Mouse (Mus musculus): ENCODE data around the gene Plekha1.

Gene Plekha1

GRCm38 (mm10) chr7:130859926-130860325 is 5.6 kb upstream of the Plekha1 start:
- in situ Hi-C loops (cut with MboI, MseI) = no loop called here

DNA sequence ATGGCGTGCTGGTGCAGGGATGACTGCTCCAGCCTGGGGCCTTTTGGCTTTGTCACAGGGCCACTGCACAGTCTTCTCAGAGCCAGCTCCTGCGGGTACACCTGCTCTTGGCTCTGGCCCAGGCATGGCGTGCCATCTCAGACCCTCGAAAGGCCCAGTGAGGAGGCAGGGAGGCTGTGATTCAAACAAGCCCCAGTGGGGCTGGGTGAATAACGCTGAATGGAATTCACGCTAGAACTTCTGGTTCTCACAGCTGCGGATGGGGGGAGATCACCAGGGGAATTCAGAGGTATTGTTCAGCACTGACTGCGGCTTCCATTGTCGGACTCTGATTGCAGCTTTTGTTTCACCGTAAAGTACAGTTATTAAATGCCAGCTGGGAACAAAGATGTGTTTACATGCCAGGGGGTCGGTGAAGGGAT is 4.8 kb upstream of the Plekha1 start:
- in situ Hi-C loops (cut with MboI, MseI) = no loop called here

DNA sequence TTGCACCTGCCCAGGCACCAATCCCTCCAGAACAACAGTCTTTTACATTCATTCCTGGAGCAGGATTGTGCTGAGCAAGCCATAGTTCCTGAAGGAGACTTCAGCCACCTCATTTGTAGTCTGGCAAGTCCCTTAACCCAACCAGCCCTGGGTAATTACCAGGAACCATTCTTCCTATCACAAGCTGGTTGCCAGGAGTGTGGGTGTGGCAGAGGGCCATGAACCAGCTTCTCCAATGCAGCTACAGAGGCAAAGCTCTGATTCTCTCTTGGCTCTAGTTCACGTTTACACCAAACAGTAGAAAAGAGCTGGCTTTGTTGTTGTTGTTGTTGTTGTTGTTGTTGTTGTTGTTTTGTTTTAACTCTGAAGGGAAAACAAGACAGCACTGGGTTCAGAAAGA is 3.1 kb upstream of the Plekha1 start:
- in situ Hi-C loops (cut with MboI, MseI) = no loop called here

- in situ Hi-C loops (cut with MboI, MseI) = no loop called here
These were observed 845 bp upstream of the Plekha1 start for GRCm38 (mm10) chr7:130864711-130865110.

- in situ Hi-C loops (cut with MboI, MseI) = no loop called here
These were observed 1.1 kb downstream of the Plekha1 start for GRCm38 (mm10) chr7:130866640-130867039.

GRCm38 (mm10) chr7:130867256-130867655 is 1.7 kb downstream of the Plekha1 start:
- in situ Hi-C loops (cut with MboI, MseI) = no loop called here

GRCm38 (mm10) chr7:130884161-130884560 is 18.6 kb downstream of the Plekha1 start:
- in situ Hi-C loops (cut with MboI, MseI) = no loop called here

DNA sequence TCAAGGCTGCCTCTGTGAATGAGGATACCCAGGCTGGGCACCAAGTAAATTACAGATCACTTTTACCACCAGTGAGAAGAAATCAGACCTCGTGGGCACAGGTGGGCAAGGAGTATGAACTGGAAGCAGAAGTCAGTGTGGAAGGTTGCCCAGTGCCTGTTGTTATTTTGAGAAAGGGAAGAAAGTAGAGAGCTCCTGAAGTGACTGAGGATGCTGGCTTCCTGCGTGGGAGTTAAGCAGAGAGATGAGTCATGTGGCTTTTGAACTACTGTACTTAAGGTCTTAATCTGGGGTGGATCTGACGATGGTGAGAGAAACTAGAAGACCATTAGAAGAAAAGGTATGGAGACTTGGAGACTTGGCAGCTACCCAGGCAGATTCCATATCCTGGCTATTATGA is 20.7 kb downstream of the Plekha1 start:
- in situ Hi-C loops (cut with MboI, MseI) = no loop called here

DNA sequence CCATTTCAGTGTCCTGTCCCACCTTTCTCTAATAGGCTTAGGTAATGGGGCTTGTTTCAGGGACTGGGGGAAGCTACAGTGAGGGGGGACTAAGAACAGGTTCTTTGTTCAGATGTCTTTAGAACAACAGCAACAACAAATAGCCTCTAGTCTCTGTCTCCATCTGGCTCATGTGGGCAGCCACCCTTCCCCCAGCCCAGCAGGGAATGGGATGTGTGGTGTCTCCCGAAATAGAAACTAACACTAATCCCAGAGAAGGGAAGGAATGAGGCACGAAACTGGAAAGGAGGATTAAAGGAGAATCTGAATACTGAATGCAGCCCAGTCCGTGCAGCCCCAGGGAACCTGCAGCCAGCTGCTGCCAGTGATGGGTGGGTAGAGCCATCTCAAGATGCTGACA is 22.4 kb downstream of the Plekha1 start:
- in situ Hi-C loops (cut with MboI, MseI) = no loop called here

- in situ Hi-C loops (cut with MboI, MseI) = no loop called here
These were observed 25.3 kb downstream of the Plekha1 start for GRCm38 (mm10) chr7:130890871-130891270.

DNA sequence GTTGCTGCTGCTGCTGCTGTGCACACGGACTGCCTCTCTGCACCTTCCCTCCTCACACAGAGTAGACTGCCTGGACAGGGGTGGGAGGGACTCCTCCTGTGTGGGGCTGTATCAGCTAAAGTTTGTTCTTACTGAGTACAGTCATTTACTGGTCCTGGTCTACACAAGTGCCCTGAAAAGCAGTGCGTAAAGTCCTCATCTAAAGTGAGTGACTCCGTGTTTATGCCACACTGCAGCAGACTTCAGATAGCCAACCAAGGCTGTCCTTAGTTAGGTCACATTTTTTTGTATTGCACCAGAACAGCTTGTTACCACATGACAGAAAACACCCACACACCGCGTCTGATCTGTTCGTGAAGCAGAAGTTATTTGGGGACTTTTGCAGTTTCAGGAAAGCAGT is 27.4 kb downstream of the Plekha1 start:
- in situ Hi-C loops (cut with MboI, MseI) = no loop called here

- in situ Hi-C loops (cut with MboI, MseI) = no loop called here
These were observed 29.5 kb downstream of the Plekha1 start for GRCm38 (mm10) chr7:130894931-130895617.

GRCm38 (mm10) chr7:130895618-130895945 is 30.0 kb downstream of the Plekha1 start:
- in situ Hi-C loops (cut with MboI, MseI) = no loop called here

- in situ Hi-C loops (cut with MboI, MseI) = no loop called here
These were observed 30.5 kb downstream of the Plekha1 start for GRCm38 (mm10) chr7:130896064-130896463.

DNA sequence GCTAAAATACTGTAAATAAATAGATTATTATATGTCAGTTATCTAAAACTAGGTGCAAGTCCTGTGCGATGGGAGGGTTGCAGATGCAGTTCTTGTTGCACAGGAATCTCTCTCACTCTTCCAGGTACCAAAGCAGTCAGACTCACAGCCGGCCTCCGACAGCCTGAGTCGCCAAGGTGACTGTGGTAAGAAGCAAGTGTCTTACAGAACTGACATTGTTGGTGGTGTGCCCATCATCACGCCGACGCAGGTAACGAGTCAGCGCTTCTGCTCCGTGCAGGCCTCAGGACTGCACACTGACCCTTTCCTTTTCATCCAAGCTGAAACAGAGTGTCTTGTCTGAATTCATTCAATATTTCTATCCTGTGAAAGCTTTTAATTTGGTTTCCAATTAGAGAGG is 31.6 kb downstream of the Plekha1 start:
- in situ Hi-C loops (cut with MboI, MseI) = no loop called here

DNA sequence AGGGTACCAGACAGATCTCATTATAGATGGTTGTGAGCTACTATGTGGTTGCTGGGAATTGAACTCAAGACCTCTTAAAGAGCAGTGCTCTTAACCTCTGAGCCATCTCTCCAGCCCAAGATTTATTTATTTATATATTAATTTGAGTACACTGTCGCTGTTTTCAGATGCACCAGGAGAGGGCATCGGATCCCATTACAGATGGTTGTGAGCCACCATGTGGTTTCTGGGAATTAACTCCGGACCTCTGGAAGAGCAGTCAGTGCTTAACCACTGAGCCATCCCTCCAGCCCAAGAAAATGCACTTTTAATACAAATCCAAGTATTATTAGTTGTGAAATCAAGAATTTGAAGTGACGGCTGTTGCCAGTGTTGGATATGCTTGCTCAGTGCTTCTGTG is 32.8 kb downstream of the Plekha1 start:
- in situ Hi-C loops (cut with MboI, MseI) = no loop called here

DNA sequence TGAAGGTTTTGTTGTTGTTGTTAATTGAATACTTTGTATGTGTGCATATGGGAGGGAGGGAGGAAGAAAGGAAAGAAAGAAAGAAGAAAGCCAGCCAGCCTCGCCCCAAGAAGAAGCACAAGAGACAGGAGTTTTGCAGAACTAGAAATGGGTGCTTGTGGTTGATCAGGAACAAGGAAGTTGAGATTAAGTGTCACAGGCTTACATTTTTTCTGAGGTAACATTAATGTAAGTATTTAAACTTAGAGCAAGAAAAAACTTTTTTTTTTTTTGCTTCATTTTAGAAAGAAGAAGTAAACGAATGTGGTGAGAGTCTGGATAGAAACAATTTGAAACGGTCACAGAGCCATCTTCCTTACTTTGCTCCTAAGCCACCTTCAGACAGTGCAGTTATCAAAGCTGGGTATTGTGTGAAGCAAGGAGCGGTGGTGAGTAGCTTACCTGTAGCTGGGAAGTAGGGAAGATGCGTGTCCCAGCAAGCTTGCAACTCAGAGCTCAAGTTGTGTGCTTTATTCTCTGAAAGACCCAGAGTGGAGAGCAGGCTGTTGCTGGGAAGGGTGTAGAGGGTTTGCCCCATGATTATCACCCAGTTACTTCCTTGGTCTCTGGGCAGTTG is 34.8 kb downstream of the Plekha1 start:
- in situ Hi-C loops (cut with MboI, MseI) = no loop called here

DNA sequence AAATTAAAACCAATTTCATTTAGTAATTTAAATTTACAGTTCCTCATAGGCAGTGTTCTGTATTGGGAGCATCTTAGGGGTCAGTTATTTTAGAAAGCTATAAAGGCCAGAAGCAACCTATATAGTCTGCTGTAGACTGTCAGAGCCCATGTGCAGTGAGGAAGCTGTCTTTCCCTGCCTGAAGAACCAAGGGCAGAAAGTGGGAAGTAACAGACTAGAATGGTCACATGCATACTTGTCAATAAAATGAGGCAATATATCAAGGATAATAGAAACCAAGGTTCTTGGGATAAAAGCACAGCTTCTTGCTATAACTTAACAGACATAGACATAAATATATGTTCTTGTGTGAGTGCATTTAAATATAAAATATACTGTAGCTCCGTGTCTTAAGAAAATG is 37.4 kb downstream of the Plekha1 start:
- in situ Hi-C loops (cut with MboI, MseI) = no loop called here

DNA sequence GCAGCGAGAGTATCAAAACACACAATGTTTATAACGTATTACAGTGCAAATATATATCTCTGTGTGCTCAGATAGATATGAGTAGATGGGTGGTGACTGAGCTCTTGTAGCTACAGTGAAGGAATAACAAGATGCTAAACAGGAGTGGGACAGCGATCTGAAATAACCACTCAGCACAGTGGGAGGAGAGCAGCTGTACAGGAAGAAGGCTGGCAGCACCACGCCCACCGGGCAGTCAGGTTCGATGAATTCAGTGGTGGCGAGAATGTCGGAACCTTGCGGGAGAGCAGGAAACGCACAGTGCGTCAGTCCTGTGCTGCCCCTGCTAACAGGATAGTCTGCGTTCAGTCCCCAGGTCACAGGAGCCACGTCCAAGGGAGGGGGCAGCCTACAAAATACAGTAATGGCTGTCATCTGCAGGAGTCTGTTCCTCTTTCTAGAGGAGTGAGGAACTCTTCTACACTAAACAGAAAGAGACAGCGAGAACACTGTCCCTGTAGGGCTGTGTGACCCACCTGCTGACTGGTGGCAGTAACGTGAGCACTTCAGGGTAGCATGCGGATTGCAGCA is 38.0 kb downstream of the Plekha1 start:
- in situ Hi-C loops (cut with MboI, MseI) = no loop called here

- in situ Hi-C loops (cut with MboI, MseI) = no loop called here
These were observed 39.2 kb downstream of the Plekha1 start for GRCm38 (mm10) chr7:130904571-130905365.

GRCm38 (mm10) chr7:130910841-130911240 is 45.3 kb downstream of the Plekha1 start:
- in situ Hi-C loops (cut with MboI, MseI) = no loop called here

GRCm38 (mm10) chr7:130914693-130915363 is 49.3 kb downstream of the Plekha1 start:
- in situ Hi-C loops (cut with MboI, MseI) = no loop called here
